In genomic region chr11:19204521-19204920, GRCm38 (mm10) we compare ENCODE assay signal across 8 mouse cellular contexts.
DNase-seq lines count a peak whose midpoint lies in the region; ATAC-seq and TF ChIP-seq lines count a peak whose summit lies in the region.

No protein-coding gene starts in this region.

- no peak for TF ChIP-seq CTCF in intestine, postnatal 0 days (IDR thresholded peaks at IDR 0.05; ENCODE audit: low read depth)
- TF ChIP-seq CTCF in kidney, adult 2 months (conservative IDR thresholded peaks at IDR 0.05; ENCODE audit: insufficient read depth, insufficient read length, low read depth, low read length): no peak

- H3K4me2 ChIP-seq in intestine, embryonic 14.5 days (ENCODE audit: low read length): peak overlapping the region; percentile 18; the same call in 1 of the 2 replicates
- H3K4me2 ChIP-seq in intestine, postnatal 0 days (replicated peaks; ENCODE audit: low read depth): no peak overlapping the region
- 0 out of 2 replicates have a peak overlapping the region, but pooled peaks have one; percentile 3 for H3K4me2 ChIP-seq in midbrain, embryonic 14.5 days (ENCODE audit: low read length)

- H3K9me3 ChIP-seq in intestine, embryonic 14.5 days (ENCODE audit: control insufficient read depth, low read length): no peaks in the 10 kb centered on the region
- H3K9me3 ChIP-seq in intestine, postnatal 0 days (ENCODE audit: control insufficient read depth): no peaks in the 10 kb centered on the region
- H3K9me3 ChIP-seq in midbrain, embryonic 14.5 days (ENCODE audit: control insufficient read depth, low read length): no peaks in the 10 kb centered on the region

- no peaks in the 10 kb centered on the region; the same call in 1 of the 2 replicates for H3K4me1 ChIP-seq in intestine, embryonic 14.5 days (replicated peaks; ENCODE audit: control insufficient read depth, insufficient read depth, low read length)
- H3K4me1 ChIP-seq in intestine, postnatal 0 days (replicated peaks; ENCODE audit: control insufficient read depth, insufficient read depth, low read length): no peaks in the 10 kb centered on the region
- peaks cover 6% of the 10 kb centered on the region; the same call in 1 of the 2 replicates for H3K4me1 ChIP-seq in kidney, adult 2 months (ENCODE audit: control insufficient read depth, insufficient read depth, low read length)
- H3K4me1 ChIP-seq in midbrain, embryonic 14.5 days (ENCODE audit: control insufficient read depth, insufficient read depth, low read length): peaks cover 8% of the 10 kb centered on the region

- DNase-seq in intestine, embryonic 14.5 days (ENCODE audit: low spot score): peak; percentile 58
- peak; percentile 49 for DNase-seq in gastrocnemius, postnatal 14 days
- DNase-seq in kidney, adult 2 months: peak; percentile 39
- DNase-seq in midbrain, embryonic 14.5 days: peak; percentile 66
- no peak for DNase-seq in layer of hippocampus, adult 11-12 months (ENCODE audit: low spot score)
- no peak for DNase-seq in natural killer cell, adult 2 months (ENCODE audit: low spot score in 2 of 2)

- H3K27me3 ChIP-seq in intestine, embryonic 14.5 days (replicated peaks; ENCODE audit: control insufficient read depth, insufficient read depth, low read length): no peaks in the 10 kb centered on the region
- no peaks in the 10 kb centered on the region for H3K27me3 ChIP-seq in intestine, postnatal 0 days (replicated peaks; ENCODE audit: control insufficient read depth, insufficient read depth, low read length)
- no peaks in the 10 kb centered on the region; the same call in 1 of the 2 replicates for H3K27me3 ChIP-seq in kidney, adult 2 months (replicated peaks; ENCODE audit: control insufficient read depth, insufficient read depth, low read length)
- H3K27me3 ChIP-seq in midbrain, embryonic 14.5 days (ENCODE audit: control insufficient read depth, insufficient read depth, low read length): no peaks in the 10 kb centered on the region

- WGBS in intestine, embryonic 14.5 days: 35% methylated on average over 7 of the region's 7 CpGs
- 52% methylated on average over 7 of the region's 7 CpGs for WGBS in intestine, postnatal 0 days
- 34% methylated on average over 7 of the region's 7 CpGs for WGBS in kidney, adult 2 months
- 10% methylated on average over 7 of the region's 7 CpGs for WGBS in midbrain, embryonic 14.5 days

- H3K4me3 ChIP-seq in intestine, embryonic 14.5 days (ENCODE audit: low read depth, low read length): no peak overlapping the region
- H3K4me3 ChIP-seq in intestine, postnatal 0 days (ENCODE audit: low read depth, low read length): no peak overlapping the region
- no peak overlapping the region for H3K4me3 ChIP-seq in kidney, adult 2 months (ENCODE audit: insufficient read depth, low read depth, low read length)
- H3K4me3 ChIP-seq in midbrain, embryonic 14.5 days (replicated peaks; ENCODE audit: low read depth, low read length): no peak overlapping the region

- no peak overlapping the region for H3K9ac ChIP-seq in intestine, embryonic 14.5 days (ENCODE audit: low read length)
- H3K9ac ChIP-seq in intestine, postnatal 0 days (ENCODE audit: low read depth, low read length): no peak overlapping the region
- no peak overlapping the region for H3K9ac ChIP-seq in midbrain, embryonic 14.5 days (replicated peaks; ENCODE audit: low read length)

- no peak for TF ChIP-seq POLR2A in kidney, adult 2 months (IDR thresholded peaks at IDR 0.05; ENCODE audit: low read depth, low read length)

- H3K36me3 ChIP-seq in intestine, embryonic 14.5 days (ENCODE audit: control insufficient read depth, insufficient read depth, low read length): no peaks in the 10 kb centered on the region
- no peaks in the 10 kb centered on the region for H3K36me3 ChIP-seq in intestine, postnatal 0 days (ENCODE audit: control insufficient read depth, insufficient read depth)
- H3K36me3 ChIP-seq in kidney, adult 2 months (ENCODE audit: control insufficient read depth, insufficient read depth, low read length): no peaks in the 10 kb centered on the region
- no peaks in the 10 kb centered on the region for H3K36me3 ChIP-seq in midbrain, embryonic 14.5 days (ENCODE audit: control insufficient read depth, insufficient read depth, low read length)

- intact Hi-C loops in gastrocnemius, postnatal 14 days (cut with DNase I; ENCODE audit: low total_unique reads): no loop called here

- H3K27ac ChIP-seq in intestine, embryonic 14.5 days (ENCODE audit: low read depth): 0 out of 2 replicates have a peak overlapping the region, but pooled peaks have one; percentile 9
- H3K27ac ChIP-seq in intestine, postnatal 0 days (ENCODE audit: low read depth, low read length): no peak overlapping the region
- H3K27ac ChIP-seq in kidney, adult 2 months (ENCODE audit: insufficient read depth, low read depth, low read length): peak overlapping the region; percentile 70
- no peak overlapping the region for H3K27ac ChIP-seq in midbrain, embryonic 14.5 days (replicated peaks; ENCODE audit: low read depth, low read length)

- 0 out of 2 replicates have a peak, but pooled peaks have one; percentile 43 for ATAC-seq in intestine, embryonic 14.5 days (replicated peaks; ENCODE audit: low FRiP score, low TSS enrichment, low read depth)
- ATAC-seq in intestine, postnatal 0 days: no peak
- peak; percentile 49 for ATAC-seq in midbrain, embryonic 14.5 days (ENCODE audit: low FRiP score, low TSS enrichment)
- ATAC-seq in activated CD4-positive, CD25-positive, alpha-beta regulatory T cell, adult 4 months: no peak

Comparison
In these comparisons a context has a peak if more than half of its experiments do, and no peak if none do; other contexts are left out.
1. ATAC-seq: peak in intestine, embryonic 14.5 days (single experiment) and midbrain, embryonic 14.5 days (single experiment); none in intestine, postnatal 0 days (single experiment) and activated CD4-positive, CD25-positive, alpha-beta regulatory T cell, adult 4 months (single experiment).
2. H3K27ac ChIP-seq: peak in intestine, embryonic 14.5 days (single experiment) and kidney, adult 2 months (single experiment); none in intestine, postnatal 0 days (single experiment) and midbrain, embryonic 14.5 days (single experiment).
3. DNase-seq: peak in intestine, embryonic 14.5 days (single experiment), gastrocnemius, postnatal 14 days (single experiment), kidney, adult 2 months (single experiment) and midbrain, embryonic 14.5 days (single experiment); none in layer of hippocampus, adult 11-12 months (single experiment) and natural killer cell, adult 2 months (0 of 2).